Mouse (Mus musculus): ENCODE results near the gene Aspscr1.

The Aspscr1 gene

DNA sequence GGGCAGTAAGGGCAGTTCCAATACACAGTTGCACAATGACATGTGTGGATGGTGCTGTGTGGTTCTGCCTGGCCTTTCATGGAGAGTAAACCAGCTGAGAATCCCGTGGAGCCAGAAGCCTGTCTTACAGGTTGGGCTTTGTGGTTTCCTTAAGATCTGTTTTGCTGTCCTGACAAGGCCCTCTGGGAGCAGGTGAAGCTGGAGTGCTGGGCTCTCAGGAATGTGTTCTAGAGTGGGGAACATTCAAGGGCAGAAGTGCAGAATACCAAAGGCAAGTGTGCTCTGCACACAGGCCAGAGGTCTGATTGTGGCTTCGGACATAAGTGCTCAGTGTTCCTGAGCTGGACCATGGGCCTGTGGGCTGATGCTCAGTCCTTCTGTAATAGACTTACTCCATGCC lies 11.9 kb downstream of the Aspscr1 start:
- DNase-seq: no peak

DNA sequence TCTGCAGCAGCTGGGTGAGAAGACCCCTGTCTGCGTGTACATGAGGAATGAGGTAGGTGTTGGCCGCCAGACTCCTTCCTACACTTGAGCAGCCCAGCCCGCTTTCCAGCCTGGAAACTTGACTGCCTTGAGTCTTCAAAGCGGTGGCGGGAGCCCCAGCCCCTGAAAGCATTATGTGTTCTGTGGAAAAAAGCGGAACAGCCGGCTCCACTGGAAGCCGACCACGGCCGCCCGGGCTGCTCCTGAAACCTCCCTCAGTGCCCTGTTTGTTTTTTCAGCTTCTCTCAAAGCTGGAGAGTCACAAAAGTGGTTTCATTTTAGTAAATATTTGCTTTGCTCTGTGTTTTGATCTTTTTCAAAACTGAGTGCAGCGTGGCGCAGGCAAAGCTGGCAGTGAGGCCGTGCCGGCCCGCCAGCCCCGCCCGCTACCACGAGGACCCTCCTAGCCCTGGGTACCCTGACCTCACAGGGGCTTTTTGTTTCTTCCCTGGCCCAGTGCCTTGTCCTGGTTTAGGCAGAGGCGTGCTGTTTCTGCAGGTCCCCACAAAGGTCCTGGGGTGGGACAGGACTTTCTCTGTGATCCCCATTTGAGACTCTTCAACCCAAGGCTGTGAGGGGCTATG lies 14.0 kb downstream of the Aspscr1 start:
- no peak for DNase-seq

DNA sequence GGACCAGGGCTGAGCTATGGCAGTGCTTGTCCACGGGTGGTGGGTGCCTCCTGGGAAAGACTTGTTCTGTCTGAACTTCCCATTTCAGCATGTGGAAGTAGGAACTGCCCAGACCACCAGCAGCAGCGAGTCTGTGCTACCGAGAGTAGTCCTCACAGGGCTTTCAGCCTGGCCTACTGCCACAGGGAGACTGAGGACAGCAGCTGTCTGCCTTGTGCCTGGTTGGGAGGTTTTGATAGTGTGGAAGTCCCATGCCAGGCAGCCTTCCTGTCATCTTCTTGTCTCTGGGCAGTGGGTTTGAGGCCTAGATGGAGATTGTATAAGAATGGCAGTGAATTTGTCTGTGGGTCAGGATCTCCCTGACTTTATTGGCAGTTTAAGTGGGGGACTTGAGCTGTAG lies 16.6 kb downstream of the Aspscr1 start:
- DNase-seq: no peak

DNA sequence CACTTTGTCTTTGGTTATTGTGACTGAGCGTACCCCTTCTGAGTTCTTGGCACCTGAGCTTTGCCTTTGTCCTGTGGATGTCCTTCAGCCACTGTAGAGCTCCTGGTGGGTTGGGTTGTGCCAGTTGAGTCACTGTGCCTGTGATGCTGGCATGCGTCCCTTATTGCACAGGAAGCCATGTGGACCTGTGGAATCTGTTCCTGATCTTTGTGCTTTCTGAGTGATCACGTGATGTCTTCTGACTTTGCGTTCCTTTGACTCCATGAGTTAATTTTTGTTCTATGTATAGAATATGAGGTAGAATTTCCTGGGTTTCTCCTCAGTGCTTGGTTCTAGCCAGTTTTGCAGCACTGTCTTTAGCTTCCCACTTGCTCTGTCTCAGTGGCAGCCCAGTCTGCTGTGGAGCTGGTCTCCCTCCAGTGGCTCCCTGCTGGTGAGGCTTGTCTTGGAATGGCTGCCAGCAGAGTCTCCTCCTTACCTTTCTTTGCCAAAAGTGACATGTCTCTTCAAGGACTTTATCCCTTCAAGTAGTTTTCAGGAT lies 19.8 kb downstream of the Aspscr1 start:
- no peak for DNase-seq

DNA sequence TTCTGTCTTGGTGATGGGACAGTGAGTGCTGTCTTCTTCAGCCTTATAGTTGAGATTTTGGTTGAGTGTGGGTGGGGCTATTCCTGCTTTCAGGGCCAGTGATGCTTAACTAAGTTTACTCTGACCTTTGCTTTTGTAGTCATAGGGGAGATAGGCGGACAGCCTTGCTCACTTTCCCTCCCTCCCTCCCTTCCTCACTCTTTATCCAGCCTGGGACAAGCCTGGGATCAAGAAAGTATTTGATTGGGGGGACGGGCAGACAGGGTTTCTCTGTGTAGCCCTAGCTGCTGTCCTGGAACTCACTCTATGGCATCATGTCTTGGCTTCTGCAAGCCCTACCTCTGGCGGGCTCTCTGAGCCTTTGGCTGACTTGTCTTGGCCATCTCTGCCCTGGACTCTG lies 20.7 kb downstream of the Aspscr1 start:
- DNase-seq: no peak

DNA sequence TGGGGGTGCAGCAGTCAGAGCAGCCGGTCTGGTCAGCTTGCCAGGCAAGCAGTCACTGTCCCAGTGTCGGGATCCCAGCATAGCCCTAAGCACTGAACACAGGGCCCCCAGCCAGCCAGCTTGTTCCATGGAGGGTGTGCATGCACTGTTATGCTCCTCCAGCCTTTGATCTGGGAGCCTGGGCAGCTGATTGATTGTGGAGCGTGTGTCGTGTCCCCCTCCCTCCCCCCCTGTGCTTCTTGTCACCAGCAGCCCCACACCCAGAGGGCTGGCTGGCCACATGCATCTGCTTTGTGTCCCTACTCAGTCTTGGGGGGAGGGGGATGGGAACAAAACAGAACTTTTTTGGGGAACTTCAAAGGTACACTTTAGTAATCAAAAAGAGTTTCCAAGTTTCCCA lies 22.4 kb downstream of the Aspscr1 start:
- DNase-seq: no peak

DNA sequence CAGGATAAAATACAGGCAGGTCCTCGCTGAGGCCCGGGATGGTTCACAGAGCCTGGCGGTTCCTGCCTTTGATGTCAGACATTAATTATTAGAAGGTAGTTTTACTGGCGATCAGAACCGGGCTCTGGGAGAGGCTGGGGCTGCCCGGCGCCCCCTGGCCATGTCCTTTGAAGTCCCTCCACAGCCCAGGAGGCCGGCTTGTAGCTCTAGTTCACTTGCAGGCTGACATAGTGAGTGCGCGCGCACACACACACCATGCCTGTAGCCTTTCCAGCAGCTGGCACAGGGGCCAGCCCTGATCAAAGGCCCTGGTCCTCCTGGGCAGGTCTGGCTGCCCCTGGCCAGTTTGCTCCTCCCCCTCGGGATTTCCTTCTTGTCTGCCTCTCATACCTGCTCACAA lies 22.9 kb downstream of the Aspscr1 start:
- DNase-seq: no peak

DNA sequence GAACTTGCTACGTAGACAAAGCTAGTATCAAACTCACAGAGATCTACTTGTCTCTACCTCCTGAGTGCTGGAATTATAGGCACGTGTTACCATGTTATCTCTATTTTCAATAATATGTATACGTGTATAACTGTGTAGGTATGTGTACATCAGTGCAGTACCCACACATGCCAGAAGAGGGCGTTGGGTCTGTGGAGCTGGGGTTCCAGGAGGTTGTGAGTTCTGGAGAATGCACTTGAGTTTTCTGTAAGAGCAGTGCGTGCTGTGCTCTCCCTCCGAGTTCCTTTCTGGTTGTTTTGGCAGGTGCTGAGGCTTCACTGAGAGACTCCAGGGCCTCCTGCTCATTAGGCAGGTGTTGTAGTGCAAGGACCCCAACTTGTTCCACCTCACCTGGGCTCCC lies 23.8 kb downstream of the Aspscr1 start:
- DNase-seq: no peak

DNA sequence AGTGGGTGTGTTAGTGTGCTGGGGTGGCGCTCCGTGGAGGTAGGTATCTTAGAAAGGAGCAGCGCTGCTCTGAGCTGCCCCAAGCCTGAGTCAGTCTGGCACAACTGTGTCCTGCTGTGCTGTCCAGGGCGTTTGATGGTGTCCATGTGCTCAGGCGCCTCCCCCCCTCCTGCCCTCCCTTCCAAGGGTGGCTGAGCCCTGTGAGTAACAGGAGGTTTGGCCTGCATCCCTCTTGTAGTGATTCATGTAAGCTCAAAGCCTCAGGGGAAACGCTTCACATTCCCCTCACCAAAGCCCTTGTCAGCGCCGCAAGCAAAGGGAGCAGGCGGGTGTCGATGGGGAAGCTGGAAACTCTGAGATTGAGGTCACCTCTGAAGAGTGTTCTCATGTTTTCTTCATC lies 25.0 kb downstream of the Aspscr1 start:
- no peak for DNase-seq

DNA sequence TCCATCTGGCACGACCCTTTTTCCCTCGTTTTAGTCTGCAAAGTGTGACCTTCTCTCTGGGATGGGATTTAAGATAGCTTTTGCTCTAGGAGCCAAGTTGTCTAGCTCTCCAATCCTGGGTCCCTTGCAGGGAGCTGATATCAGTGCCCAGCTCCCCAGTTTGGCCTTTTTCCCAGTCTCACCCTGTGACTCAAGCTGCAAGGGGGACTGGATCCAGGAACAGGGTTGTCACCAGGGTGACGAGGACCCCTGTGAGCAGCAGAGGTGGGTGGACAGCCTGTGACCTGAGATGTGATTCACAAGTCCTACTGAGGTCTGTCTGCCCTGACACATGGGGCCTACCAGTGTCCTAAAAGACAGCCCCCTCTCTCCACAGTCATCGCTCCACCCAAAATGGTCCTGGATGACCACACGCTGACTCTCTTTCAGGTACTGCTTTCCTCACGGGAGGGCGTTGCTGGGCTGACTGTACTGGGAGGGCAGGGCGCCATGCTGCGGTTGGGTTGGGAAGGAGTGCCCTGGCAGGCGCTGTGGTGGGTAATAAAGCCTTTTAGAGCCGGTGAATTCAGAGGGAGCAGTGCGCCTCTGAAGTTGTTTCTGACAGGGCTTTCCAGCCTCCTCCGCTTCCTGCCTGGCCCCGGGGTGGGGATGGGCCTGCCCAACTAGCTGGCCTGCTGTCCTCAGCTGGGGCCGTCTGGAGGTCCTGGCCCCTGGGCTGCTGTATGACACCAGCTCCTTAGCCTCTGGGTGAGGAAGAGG lies 31.1 kb downstream of the Aspscr1 start:
- no peak for DNase-seq

DNA sequence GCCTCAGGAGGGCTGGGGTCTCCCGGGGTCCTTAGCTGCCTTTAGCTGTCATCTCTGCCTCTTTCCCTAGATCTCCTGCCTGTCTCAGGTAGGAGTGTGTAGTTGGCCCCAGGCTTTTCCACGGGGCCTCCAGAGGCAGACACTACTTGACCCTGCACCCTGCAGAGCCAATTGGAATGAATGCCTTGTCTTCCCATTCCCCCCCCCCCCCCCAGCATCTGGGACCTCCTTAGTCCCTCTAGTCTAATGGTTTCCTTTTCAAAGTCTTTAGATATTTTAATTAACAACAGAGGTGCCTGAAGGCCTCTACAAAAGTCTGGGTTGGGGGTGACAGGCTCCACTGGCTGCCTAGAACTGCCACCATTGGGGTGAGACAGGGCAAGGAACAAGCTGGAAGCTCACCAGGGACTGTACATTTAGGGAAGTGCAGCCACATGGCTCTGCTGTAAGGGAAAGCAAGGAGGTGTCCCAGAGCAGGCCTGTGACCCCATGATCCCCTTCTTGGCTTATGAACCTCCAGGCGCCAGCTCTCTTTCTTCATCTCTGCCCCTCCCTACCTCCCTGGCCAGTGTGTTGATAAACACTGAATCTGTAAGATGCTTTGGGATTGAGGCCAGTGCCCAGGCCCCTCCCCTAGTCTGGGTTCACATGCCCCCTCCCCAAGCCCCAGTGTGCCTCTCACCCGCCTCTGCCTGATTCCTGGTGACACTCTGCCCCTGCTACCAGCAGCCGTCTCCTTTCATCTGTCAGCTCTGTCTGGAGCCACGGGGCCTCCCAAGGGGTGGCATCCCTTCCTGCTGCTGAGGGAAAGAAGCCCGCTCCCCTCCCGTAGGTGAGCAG lies 31.9 kb downstream of the Aspscr1 start:
- no peak for DNase-seq

DNA sequence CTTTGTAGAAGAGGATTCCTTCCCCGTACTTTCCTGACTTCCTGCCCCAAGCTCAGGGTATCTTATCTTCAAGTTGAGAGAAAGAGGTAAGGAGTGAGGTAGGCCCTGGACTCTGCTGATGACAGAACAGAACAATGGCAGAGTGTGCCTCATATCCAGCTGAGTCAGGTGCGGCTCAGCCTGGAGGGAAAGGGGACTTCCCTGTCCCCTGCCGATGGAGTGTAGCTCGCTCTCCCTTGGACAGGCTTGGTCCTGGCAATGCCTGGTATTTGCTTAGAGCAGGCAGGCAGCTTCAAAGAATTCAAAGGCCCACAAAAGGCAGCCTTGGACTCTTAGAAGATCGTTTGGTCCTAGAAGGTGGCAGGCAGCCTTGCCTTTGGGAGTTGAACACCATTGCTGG lies 33.3 kb downstream of the Aspscr1 start:
- no peak for DNase-seq

DNA sequence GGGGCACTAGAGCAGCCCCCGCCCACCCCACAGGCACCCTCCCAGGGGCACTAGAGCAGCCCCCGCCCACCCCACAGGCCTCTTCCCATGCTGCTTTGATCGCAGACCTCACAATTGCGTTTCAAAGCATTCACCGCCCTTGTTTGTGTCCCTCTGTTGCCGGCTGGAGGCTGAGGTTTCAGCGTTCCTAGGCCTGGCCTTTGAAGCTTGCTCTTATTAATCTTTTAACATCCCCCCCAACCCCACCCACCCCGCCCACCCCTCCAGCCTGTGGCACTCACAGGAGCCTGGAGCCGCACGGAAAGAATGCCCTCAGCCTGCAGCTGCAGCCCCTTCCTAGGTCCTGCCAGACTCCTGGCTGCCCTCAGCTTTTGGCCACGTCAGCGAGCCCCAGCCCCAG lies 34.5 kb downstream of the Aspscr1 start:
- no peak for DNase-seq

DNA sequence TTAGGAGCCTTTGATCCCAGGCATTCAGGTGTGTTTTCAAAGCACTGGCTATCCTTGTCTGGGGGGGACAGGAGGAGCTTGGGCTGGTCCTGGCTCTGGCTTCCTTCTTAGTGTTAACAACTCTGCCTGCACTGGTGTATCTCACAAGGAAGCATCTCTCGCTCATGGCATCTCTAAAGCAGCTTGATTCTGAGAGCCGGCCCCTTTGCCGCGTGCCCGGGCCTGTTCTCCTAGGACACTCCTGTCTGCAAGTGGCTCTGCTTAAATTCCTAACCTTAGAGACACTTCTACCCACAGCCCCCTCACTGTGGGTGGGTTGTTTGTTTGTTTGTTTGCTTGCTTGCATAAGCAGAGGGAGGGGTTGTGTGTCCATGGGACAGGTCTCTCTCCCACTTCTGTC lies 35.2 kb downstream of the Aspscr1 start:
- no peak for DNase-seq

DNA sequence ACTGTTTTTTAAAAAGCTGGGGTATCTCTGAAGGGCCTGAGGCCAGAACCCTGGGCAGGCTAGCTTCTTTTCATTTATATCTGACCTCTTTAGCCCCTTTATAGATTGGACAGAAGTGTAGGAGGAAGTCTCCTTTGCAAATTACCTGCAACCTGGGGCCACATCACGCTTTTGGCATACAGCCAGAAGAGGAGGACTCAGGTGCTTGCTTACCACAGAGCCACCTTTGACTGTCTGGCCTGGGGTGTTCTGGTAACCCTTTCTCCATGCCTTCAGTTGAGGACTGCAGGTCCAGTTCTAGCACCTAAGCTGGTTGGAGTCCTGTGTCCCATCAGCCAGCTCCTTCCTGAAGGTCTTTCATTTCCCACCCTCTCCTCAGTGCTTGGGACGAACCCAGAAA lies 36.8 kb downstream of the Aspscr1 start:
- DNase-seq: no peak

DNA sequence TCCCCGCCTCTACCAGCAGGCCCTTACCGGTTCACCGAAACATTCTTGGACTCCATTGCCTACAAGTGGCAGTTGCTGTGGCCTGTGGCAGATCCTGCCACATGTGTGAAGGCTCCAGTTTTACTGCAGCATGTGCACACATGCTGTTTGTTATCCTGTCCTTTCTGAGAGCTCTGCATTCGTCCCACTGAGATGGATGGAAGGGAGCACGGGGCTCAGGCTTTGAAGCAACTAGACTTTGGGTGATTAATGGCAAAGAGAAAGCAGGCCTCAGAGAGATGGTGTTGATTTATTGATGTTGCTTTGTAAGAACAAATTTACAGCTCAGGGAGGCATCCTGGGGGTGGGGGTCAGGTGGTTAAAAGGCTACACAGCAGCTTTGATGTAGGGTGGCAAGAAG lies 37.9 kb downstream of the Aspscr1 start:
- DNase-seq: no peak

DNA sequence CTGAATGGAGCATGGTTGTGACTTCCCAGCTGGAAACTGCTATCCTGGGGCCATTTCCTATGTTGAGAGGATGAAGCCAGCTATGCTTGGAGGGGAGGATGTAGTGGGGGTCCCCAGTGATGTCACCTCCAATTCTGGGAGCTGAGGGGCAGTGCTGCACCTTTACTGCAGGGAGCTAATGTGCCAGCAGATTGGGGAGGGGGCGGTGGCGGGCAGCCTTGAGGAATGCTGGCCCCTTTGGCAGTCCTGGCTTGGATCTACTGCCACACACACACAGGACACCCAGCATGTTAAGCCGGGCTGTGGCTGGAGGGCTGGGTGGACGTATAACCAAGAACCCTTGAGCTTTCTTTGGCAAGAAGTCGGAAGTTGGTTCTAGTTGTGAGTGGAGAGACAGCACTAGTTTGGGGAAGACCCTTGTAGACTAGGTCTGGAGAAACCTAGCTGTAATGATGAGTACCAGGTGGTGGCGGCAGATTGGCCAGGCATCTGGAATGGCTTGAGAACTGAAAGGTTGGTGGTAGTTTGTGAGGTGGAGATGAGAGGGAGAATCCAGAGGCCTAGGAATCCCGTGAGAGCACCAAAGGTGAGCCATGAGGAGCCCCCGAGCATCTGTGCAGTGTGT lies 39.3 kb downstream of the Aspscr1 start:
- no peak for DNase-seq

DNA sequence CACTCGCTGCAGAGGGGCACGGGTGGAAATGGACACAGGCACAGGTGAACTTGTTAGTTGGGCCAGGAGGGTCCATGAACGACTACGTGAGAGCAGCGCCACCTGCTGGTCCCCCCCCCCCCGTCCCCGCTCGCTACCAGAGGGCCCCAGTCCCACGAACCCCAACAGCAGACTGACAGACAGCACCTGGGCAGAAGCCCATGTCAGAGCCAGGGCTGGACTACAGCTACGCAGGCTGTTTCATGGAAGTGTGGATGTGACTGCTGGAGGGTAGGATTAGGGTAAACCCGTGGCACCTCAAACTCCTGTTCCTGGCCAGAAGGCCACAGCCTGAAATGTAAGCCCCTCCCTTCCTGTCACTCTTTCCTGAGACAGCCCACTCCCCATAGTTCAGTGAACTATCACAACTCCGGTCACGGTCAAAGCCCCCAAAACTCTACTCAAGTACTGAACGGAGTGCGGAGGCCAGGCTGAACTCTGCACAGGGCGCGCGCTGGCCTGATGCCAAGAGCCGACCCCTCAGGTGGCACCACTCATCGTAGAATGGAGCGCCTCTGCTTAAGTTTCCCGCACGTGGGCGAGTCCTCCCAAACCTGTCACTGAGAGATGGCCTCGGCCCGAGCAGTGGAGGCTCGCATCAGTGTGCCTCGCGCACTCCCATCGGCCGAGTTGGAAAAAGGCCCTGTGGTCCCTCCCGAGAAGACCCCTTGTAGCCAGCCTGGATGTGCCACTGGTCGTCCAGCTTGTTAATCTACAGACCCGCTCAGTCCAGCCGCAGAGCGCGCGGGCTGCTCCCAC lies 40.2 kb downstream of the Aspscr1 start:
- peak; percentile 63 for DNase-seq

DNA sequence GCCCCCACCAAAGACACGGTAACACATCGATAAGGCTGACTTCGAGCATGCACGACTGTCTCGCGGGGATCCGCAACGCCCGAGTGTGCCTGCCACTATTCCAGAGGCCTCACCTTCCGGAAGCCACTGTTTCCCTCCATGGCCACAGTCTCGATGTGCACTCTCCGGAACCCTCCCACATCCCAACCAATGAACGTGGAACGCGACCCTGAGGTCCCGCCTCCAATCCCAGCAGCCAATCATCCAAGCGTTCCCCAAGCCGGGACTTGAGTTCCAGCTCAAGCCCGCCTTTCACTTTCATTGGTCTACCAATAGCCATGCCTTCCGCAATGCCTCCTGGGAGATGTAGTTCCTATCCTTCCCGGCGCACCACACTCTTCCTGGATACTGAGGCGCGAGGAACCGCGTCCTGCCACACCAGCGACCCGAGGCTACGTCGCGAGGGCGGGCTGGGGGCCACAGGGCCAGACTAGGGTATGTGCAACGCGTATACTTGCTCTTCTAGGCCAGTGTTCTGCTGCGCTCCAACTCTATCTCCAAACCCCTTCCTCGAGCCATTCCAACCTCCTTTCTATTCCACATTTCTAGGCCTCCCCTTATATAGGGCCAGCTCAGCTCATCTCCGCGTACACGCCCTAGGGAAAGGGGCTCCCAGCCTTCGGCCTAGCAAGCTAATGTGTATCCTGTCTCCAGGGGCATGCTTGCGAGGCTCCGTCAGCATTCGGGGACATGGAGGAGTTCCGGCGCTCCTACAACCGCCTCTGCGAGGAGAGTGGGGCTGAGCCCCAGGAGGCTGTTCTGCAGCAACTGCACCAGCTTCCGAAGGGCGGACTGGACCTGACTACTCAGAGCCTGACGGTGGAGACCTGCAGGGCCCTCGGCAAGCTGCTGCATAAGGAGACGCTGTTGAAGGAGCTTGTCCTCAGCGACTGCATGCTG lies 41.1 kb downstream of the Aspscr1 start, which contains the start of the genes Cenpx and Lrrc45:
Cenpx (minus strand) TSS at position 159 of the 939 bp plus-strand sequence.
Lrrc45 (plus strand) TSS at position 346 of the 939 bp plus-strand sequence.
- DNase-seq: peak; percentile 93

DNA sequence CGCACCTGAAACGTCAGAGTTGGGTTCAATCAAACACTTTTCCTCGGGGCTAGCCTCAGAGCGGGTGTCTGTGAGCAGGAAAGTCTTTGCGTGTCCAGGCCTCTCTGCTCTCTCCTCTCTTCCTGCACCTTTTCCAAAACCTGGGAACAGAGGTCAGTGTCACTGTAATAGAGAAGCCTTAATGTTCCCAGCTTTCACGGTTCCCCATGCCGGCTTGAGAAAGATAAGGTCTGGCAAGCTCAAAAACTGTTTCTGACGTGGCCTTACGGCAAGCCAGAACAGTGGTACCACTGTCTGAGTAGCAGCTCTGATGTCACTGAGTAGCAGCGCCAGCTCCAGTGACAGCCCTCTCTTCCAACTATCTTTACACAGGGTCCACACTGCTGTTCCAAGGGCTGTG lies 41.8 kb downstream of the Aspscr1 start:
- DNase-seq: no peak

DNA sequence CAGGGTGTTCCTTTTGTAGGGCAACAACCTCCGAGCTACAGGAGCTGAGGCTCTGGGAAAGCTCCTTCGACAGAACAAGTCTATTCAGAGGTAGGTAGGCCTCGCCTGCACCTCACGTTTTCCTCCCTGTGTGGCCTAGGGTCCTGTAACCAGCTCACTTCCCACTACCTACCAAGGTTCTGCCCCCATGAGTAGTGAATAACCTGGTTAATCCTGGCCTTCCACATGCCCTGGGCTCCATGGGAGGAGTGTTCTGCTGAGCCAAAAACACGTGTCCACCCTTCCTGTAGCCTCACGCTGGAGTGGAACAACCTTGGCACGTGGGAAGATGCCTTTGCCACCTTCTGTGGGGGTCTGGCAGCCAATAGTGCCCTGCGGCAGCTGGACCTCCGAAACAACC lies 42.4 kb downstream of the Aspscr1 start:
- DNase-seq: no peak
